In genomic region chr19:41810074-41810473, GRCm38 (mm10) we compare ENCODE assay signal across 27 mouse cellular contexts. TPM values are rescaled to one million over a fixed set of nuclear protein-coding genes. Genes with fewer than 3 reads are reported as not detected.
DNase-seq lines count a peak whose midpoint lies in the region; ATAC-seq and TF ChIP-seq lines count a peak whose summit lies in the region.
"Had no signal": no experiment of that assay in that cellular context is flagged by ENCODE, and none has a peak within 500 bp of the region (broad histone marks: within the 10 kb centered on the region; RNA-seq: fewer than 3 reads in every experiment).

No protein-coding gene starts in this region.

- H3K4me2 ChIP-seq in kidney, embryonic 16.5 days (replicated peaks; ENCODE audit: low read depth, low read length): no peak overlapping the region
- no peak overlapping the region for H3K4me2 ChIP-seq in stomach, postnatal 0 days (replicated peaks; ENCODE audit: low read depth)
- H3K4me2 ChIP-seq: embryonic facial prominence, embryonic 13.5 days; forebrain, embryonic 12.5 days; forebrain, embryonic 15.5 days; heart, embryonic 12.5 days; heart, embryonic 15.5 days; hindbrain, embryonic 13.5 days had no signal

- no peak overlapping the region for H3K4me3 ChIP-seq in kidney, embryonic 16.5 days (ENCODE audit: low read length)
- H3K4me3 ChIP-seq in stomach, postnatal 0 days (ENCODE audit: low read depth, low read length): no peak overlapping the region
- H3K4me3 ChIP-seq: embryonic facial prominence, embryonic 10.5 days; embryonic facial prominence, embryonic 13.5 days; erythroblast, embryonic 14.5 days; forebrain, embryonic 12.5 days; forebrain, embryonic 15.5 days; heart, embryonic 12.5 days; heart, embryonic 15.5 days; hindbrain, embryonic 10.5 days; hindbrain, embryonic 13.5 days had no signal

- no peaks in the 10 kb centered on the region for H3K27me3 ChIP-seq in kidney, embryonic 16.5 days (ENCODE audit: insufficient read depth, low read length)
- H3K27me3 ChIP-seq in stomach, postnatal 0 days (ENCODE audit: control insufficient read depth, insufficient read depth, low read length): no peaks in the 10 kb centered on the region
- H3K27me3 ChIP-seq: embryonic facial prominence, embryonic 13.5 days; forebrain, embryonic 12.5 days; forebrain, embryonic 15.5 days; heart, embryonic 12.5 days; heart, embryonic 15.5 days; hindbrain, embryonic 13.5 days had no signal

- no peak for TF ChIP-seq EP300 in stomach, postnatal 0 days (optimal IDR thresholded peaks at IDR 0.05)

- no peak for TF ChIP-seq CTCF in stomach, postnatal 0 days (IDR thresholded peaks at IDR 0.05; ENCODE audit: low read depth)

- H3K4me1 ChIP-seq in kidney, embryonic 16.5 days (ENCODE audit: insufficient read depth, low read length): no peaks in the 10 kb centered on the region
- no peaks in the 10 kb centered on the region for H3K4me1 ChIP-seq in stomach, postnatal 0 days (replicated peaks; ENCODE audit: control insufficient read depth, insufficient read depth)
- H3K4me1 ChIP-seq: embryonic facial prominence, embryonic 13.5 days; forebrain, embryonic 12.5 days; forebrain, embryonic 15.5 days; heart, embryonic 12.5 days; heart, embryonic 15.5 days; hindbrain, embryonic 13.5 days had no signal

- no peak for DNase-seq in kidney, postnatal 14 days
- DNase-seq in lung, postnatal 25 days (ENCODE audit: low spot score): peak; percentile 32
- no peak for DNase-seq in lung, postnatal 10 days
- DNase-seq in stomach, postnatal 0 days (ENCODE audit: low spot score): no peak
- no peak for DNase-seq in cerebellum, postnatal 36 days
- DNase-seq: adrenal gland, adult 2 months; adrenal gland, postnatal 14 days; cerebellum, adult 11 months; cerebellum, adult 2 months; cerebellum, adult 9-11 months; cerebellum, postnatal 25 days; embryo, embryonic 11 days; gastrocnemius, postnatal 25 days; heart, adult 18-20 months; heart, postnatal 10 days; heart, postnatal 36 days had no signal

- H3K9ac ChIP-seq in kidney, embryonic 16.5 days (replicated peaks; ENCODE audit: low read length): no peak overlapping the region
- no peak overlapping the region for H3K9ac ChIP-seq in stomach, postnatal 0 days (ENCODE audit: low read length)
- H3K9ac ChIP-seq: embryonic facial prominence, embryonic 13.5 days; forebrain, embryonic 12.5 days; forebrain, embryonic 15.5 days; heart, embryonic 12.5 days; heart, embryonic 15.5 days; hindbrain, embryonic 13.5 days had no signal

- H3K36me3 ChIP-seq in kidney, embryonic 16.5 days (ENCODE audit: insufficient read depth, low read length): no peaks in the 10 kb centered on the region
- no peaks in the 10 kb centered on the region for H3K36me3 ChIP-seq in stomach, postnatal 0 days (ENCODE audit: control insufficient read depth, insufficient read depth, low read length)
- H3K36me3 ChIP-seq: embryonic facial prominence, embryonic 10.5 days; embryonic facial prominence, embryonic 13.5 days; forebrain, embryonic 12.5 days; forebrain, embryonic 15.5 days; heart, embryonic 12.5 days; heart, embryonic 15.5 days; hindbrain, embryonic 10.5 days; hindbrain, embryonic 13.5 days had no signal

- ATAC-seq in kidney, embryonic 16.5 days (ENCODE audit: low FRiP score, low TSS enrichment): peak; percentile 72; the same call in 1 of the 2 replicates
- ATAC-seq in stomach, postnatal 0 days (ENCODE audit: low FRiP score, low TSS enrichment): peak; percentile 27; the same call in 1 of the 2 replicates
- ATAC-seq: CD4-positive, CD25-positive, alpha-beta regulatory T cell, adult 4 months; forebrain, embryonic 15.5 days had no signal

- peaks cover 8% of the 10 kb centered on the region for H3K9me3 ChIP-seq in kidney, embryonic 16.5 days (ENCODE audit: low read length)
- no peaks in the 10 kb centered on the region for H3K9me3 ChIP-seq in stomach, postnatal 0 days (ENCODE audit: control insufficient read depth, low read length)
- H3K9me3 ChIP-seq: forebrain, embryonic 15.5 days; heart, embryonic 15.5 days; hindbrain, embryonic 13.5 days had no signal

- WGBS in kidney, embryonic 16.5 days: 52% methylated on average over 5 of the region's 5 CpGs
- WGBS in stomach, postnatal 0 days: 77% methylated on average over 5 of the region's 5 CpGs

- H3K27ac ChIP-seq in kidney, embryonic 16.5 days (ENCODE audit: low read length): 0 out of 2 replicates have a peak overlapping the region, but pooled peaks have one; percentile 28
- H3K27ac ChIP-seq in stomach, postnatal 0 days (replicated peaks): no peak overlapping the region
- H3K27ac ChIP-seq: embryonic facial prominence, embryonic 10.5 days; embryonic facial prominence, embryonic 13.5 days; forebrain, embryonic 12.5 days; forebrain, embryonic 15.5 days; heart, embryonic 15.5 days; hindbrain, embryonic 10.5 days; hindbrain, embryonic 13.5 days had no signal

RNA-seq across cellular contexts. Expression of gene Arhgap19, which starts 8.2 kb away (rescaled TPM):
- polyA plus RNA-seq in kidney, embryonic 16.5 days (2015; fragmentation: Nextera tagmentation; extraction: Ambion mirVana): 28.0 and 31.1 TPM in 2 replicates
- 2.7 and 3.5 TPM in 2 replicates for polyA plus RNA-seq in stomach, postnatal 0 days (2015; fragmentation: Nextera tagmentation; extraction: Ambion mirVana)

RNA-seq across cellular contexts. Expression of gene Frat1, which starts 19.7 kb away (rescaled TPM):
- polyA plus RNA-seq in kidney, embryonic 16.5 days (2015; fragmentation: Nextera tagmentation; extraction: Ambion mirVana): 6.2 and 6.5 TPM in 2 replicates
- 9.3 and 9.8 TPM in 2 replicates for polyA plus RNA-seq in stomach, postnatal 0 days (2015; fragmentation: Nextera tagmentation; extraction: Ambion mirVana)

RNA-seq across cellular contexts. Expression of gene Frat2, which starts 37.9 kb away (rescaled TPM):
- polyA plus RNA-seq in kidney, embryonic 16.5 days (2015; fragmentation: Nextera tagmentation; extraction: Ambion mirVana): 3.7 and 4.7 TPM in 2 replicates
- polyA plus RNA-seq in stomach, postnatal 0 days (2015; fragmentation: Nextera tagmentation; extraction: Ambion mirVana): 3.5 and 4.3 TPM in 2 replicates
